Mouse (Mus musculus) adrenal gland (tissue): ENCODE results near the gene Adnp.

ENCODE experiments used
- intact Hi-C: fragments of 180-260 bp; cut with DNase I; formaldehyde crosslinking; loops from one replicate; pipeline ENCODE4 v1.15.1; 2025

Adnp gene

GRCm38 (mm10) chr2:168207883-168208282 lies 971 bp upstream of the Adnp start:
- intact Hi-C loops = loop anchor here (5.0 kb wide), 1 partner anchor 91 kb away; no protein-coding TSS in a partner anchor

- intact Hi-C loops = loop anchor here (5.0 kb wide), 1 partner anchor 89 kb away; no protein-coding TSS in a partner anchor
These were observed 956 bp downstream of the Adnp start for GRCm38 (mm10) chr2:168205681-168206631.

- intact Hi-C loops = loop anchor here (5.0 kb wide), 1 partner anchor 88 kb away; no protein-coding TSS in a partner anchor
These were observed 1.6 kb downstream of the Adnp start for GRCm38 (mm10) chr2:168205265-168205664.

- intact Hi-C loops = loop anchor here (5.0 kb wide), 2 partner anchors 37 to 72 kb away; no protein-coding TSS in a partner anchor
These were observed 2.4 kb downstream of the Adnp start for GRCm38 (mm10) chr2:168204476-168204999.

- intact Hi-C loops = loop anchor here (5.0 kb wide), 2 partner anchors 33 to 68 kb away; no protein-coding TSS in a partner anchor
These were observed 6.8 kb downstream of the Adnp start for GRCm38 (mm10) chr2:168200014-168200691.

GRCm38 (mm10) chr2:168199476-168199875 lies 7.4 kb downstream of the Adnp start:
- intact Hi-C loops = no loop called here

- intact Hi-C loops = no loop called here
These were observed 8.5 kb downstream of the Adnp start for GRCm38 (mm10) chr2:168198421-168198820.

- intact Hi-C loops = no loop called here
These were observed 11.2 kb downstream of the Adnp start for GRCm38 (mm10) chr2:168195721-168196120.

- intact Hi-C loops = no loop called here
These were observed 13.2 kb downstream of the Adnp start for GRCm38 (mm10) chr2:168193685-168194084.

- intact Hi-C loops = no loop called here
These were observed 15.1 kb downstream of the Adnp start for GRCm38 (mm10) chr2:168191856-168192255.

- intact Hi-C loops = no loop called here
These were observed 31.0 kb downstream of the Adnp start for GRCm38 (mm10) chr2:168175946-168176345.

- intact Hi-C loops = no loop called here
These were observed 36.7 kb downstream of the Adnp start for GRCm38 (mm10) chr2:168170167-168170685.

GRCm38 (mm10) chr2:168169800-168170113 lies 37.2 kb downstream of the Adnp start:
- intact Hi-C loops = loop anchor here (5.0 kb wide), 1 partner anchor 33 kb away; no protein-coding TSS in a partner anchor

- intact Hi-C loops = loop anchor here (5.0 kb wide), 1 partner anchor 33 kb away; no protein-coding TSS in a partner anchor
These were observed 37.8 kb downstream of the Adnp start for GRCm38 (mm10) chr2:168168892-168169799.

- intact Hi-C loops = loop anchor here (5.0 kb wide), 1 partner anchor 35 kb away; no protein-coding TSS in a partner anchor
These were observed 39.1 kb downstream of the Adnp start for GRCm38 (mm10) chr2:168167781-168168180.

GRCm38 (mm10) chr2:168166750-168167460 lies 40.0 kb downstream of the Adnp start:
- intact Hi-C loops = loop anchor here (5.0 kb wide), 1 partner anchor 35 kb away; no protein-coding TSS in a partner anchor

- intact Hi-C loops = no loop called here
These were observed 44.9 kb downstream of the Adnp start for GRCm38 (mm10) chr2:168161978-168162377.

- intact Hi-C loops = no loop called here
These were observed 45.4 kb downstream of the Adnp start for GRCm38 (mm10) chr2:168161514-168161971.

- intact Hi-C loops = no loop called here
These were observed 46.5 kb downstream of the Adnp start for GRCm38 (mm10) chr2:168160370-168160930.
